Mouse (Mus musculus): ENCODE results near the gene Aqp11. TPM values are rescaled to one million over a fixed set of nuclear protein-coding genes. Genes with fewer than 3 reads are reported as not detected.
A peak's percentile ranks its signal among the peaks of the same experiment; 100 is the strongest.

Gene Aqp11
- polyA plus RNA-seq, 1 experiment from 2014 or later, result 51.0 TPM

DNA sequence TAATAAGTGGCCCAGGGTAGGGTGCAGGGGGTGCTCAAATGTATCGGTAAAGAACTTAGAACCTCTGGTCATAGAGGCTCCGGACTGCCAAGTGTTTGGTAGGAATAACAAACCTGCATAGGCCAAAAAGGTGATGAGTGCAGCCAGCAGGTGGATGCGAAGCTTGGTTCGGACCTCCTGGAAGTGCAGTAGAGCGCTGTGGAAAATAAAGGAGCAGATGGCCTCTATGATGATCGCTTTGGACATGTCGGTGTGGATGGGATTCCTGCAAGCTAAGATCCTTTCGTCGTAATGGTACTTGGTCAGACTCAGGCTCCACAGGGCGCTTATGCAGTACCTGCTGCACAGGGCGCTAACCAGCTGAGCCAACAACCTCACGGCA, 842 bp downstream of the Aqp11 start:
- Histone ChIP-seq H3K4me1 (ENCODE audit: insufficient read depth) (peaks cover 36% of the 10 kb centered on the region), H3K36me3 (replicated peaks; ENCODE audit: insufficient read depth, low read length) (no peaks in the 10 kb centered on the region), H3K27ac (ENCODE audit: low read depth) (peak overlapping the region; percentile 92), H3K9me3 (ENCODE audit: low read length) (no peaks in the 10 kb centered on the region), H3K27me3 (ENCODE audit: insufficient read depth, low read length) (no peaks in the 10 kb centered on the region), H3K4me2 (ENCODE audit: low read depth, low read length) (peak overlapping the region; percentile 94), H3K9ac (replicated peaks) (peak overlapping the region; percentile 79), H3K4me3 (ENCODE audit: low read depth, low read length) (peak overlapping the region; percentile 74)
- peak; percentile 0 for ATAC-seq
- DNase-seq, result no peak
- TF ChIP-seq CTCF (IDR thresholded peaks at IDR 0.05; ENCODE audit: low read depth) (no peak), EP300 (IDR thresholded peaks at IDR 0.05; ENCODE audit: low read depth) (no peak)
- WGBS (ENCODE audit: insufficient replicate concordance), result 8% methylated on average over 12 of the region's 12 CpGs

DNA sequence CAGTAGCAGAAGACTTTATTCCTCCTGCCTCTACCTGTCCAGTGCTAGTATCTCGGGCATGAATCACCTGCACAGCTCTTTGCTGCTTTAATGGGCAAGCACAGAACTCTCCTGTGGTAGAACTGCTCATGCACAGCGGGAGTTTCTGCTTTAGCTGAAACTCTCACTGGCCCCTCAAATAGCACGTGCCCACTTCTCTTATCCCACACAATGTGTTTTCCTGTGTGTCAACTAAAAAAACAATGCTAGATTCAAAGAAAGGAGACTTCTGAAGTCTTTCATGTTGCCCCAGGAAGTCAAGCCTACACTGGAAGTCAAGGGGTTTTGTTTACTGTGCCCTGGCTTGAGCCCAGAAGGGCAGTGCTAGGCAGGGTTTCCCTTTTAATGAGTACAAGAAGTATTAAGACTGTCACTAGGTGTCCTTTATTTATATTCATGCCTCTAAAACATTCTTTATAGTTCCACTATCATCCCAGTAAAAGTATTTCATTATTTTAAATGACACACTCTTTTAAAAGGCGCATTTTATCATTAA, 2.1 kb downstream of the Aqp11 start:
- TF ChIP-seq CTCF (IDR thresholded peaks at IDR 0.05; ENCODE audit: low read depth) (no peak), EP300 (IDR thresholded peaks at IDR 0.05; ENCODE audit: low read depth) (no peak)
- H3K4me2 ChIP-seq (ENCODE audit: low read depth, low read length), result peak overlapping the region; percentile 94
- H3K9me3 ChIP-seq (ENCODE audit: low read length), result no peaks in the 10 kb centered on the region
- peak overlapping the region; percentile 25; the same call in 1 of the 2 replicates for H3K27ac ChIP-seq (ENCODE audit: low read depth)
- 32% methylated on average over 4 of the region's 4 CpGs for WGBS (ENCODE audit: insufficient replicate concordance)
- no peaks in the 10 kb centered on the region for H3K36me3 ChIP-seq (replicated peaks; ENCODE audit: insufficient read depth, low read length)
- ATAC-seq (no peak), DNase-seq (no peak)
- H3K4me3 ChIP-seq (ENCODE audit: low read depth, low read length), result peak overlapping the region; percentile 74
- H3K9ac ChIP-seq (replicated peaks), result no peak overlapping the region
- peaks cover 37% of the 10 kb centered on the region for H3K4me1 ChIP-seq (ENCODE audit: insufficient read depth)
- H3K27me3 ChIP-seq (ENCODE audit: insufficient read depth, low read length), result no peaks in the 10 kb centered on the region

GRCm38 (mm10) chr7:97735021-97735420, 3.1 kb downstream of the Aqp11 start:
- no peak for TF ChIP-seq CTCF (IDR thresholded peaks at IDR 0.05; ENCODE audit: low read depth)
- no peak for TF ChIP-seq EP300 (IDR thresholded peaks at IDR 0.05; ENCODE audit: low read depth)
- Histone ChIP-seq H3K9ac (replicated peaks) (no peak overlapping the region), H3K27me3 (ENCODE audit: insufficient read depth, low read length) (no peaks in the 10 kb centered on the region), H3K27ac (ENCODE audit: low read depth) (peak overlapping the region; percentile 16; the same call in 1 of the 2 replicates), H3K4me1 (ENCODE audit: insufficient read depth) (peaks cover 30% of the 10 kb centered on the region), H3K36me3 (replicated peaks; ENCODE audit: insufficient read depth, low read length) (no peaks in the 10 kb centered on the region), H3K4me2 (ENCODE audit: low read depth, low read length) (peak overlapping the region; percentile 94), H3K9me3 (ENCODE audit: low read length) (no peaks in the 10 kb centered on the region), H3K4me3 (ENCODE audit: low read depth, low read length) (peak overlapping the region; percentile 74)
- no peak for ATAC-seq
- no peak for DNase-seq
- WGBS (ENCODE audit: insufficient replicate concordance), result 56% methylated on average over 8 of the region's 8 CpGs

- Histone ChIP-seq H3K27ac (ENCODE audit: low read depth) (no peak overlapping the region; the same call in 1 of the 2 replicates), H3K4me1 (ENCODE audit: insufficient read depth) (peaks cover 27% of the 10 kb centered on the region), H3K9ac (replicated peaks) (no peak overlapping the region), H3K9me3 (ENCODE audit: low read length) (no peaks in the 10 kb centered on the region), H3K4me3 (ENCODE audit: low read depth, low read length) (no peak overlapping the region), H3K4me2 (ENCODE audit: low read depth, low read length) (peak overlapping the region; percentile 16), H3K27me3 (ENCODE audit: insufficient read depth, low read length) (no peaks in the 10 kb centered on the region), H3K36me3 (replicated peaks; ENCODE audit: insufficient read depth, low read length) (0 out of 2 replicates have a peak, but pooled peaks cover 3% of the 10 kb centered on the region)
- ATAC-seq, result no peak
- no peak for DNase-seq
- TF ChIP-seq CTCF (IDR thresholded peaks at IDR 0.05; ENCODE audit: low read depth), result no peak
- peak; percentile 60; the same call in 1 of the 2 replicates for TF ChIP-seq EP300 (IDR thresholded peaks at IDR 0.05; ENCODE audit: low read depth)
- 49% methylated on average over 5 of the region's 5 CpGs for WGBS (ENCODE audit: insufficient replicate concordance)
These were observed 4.5 kb downstream of the Aqp11 start for GRCm38 (mm10) chr7:97733606-97734005.

DNA sequence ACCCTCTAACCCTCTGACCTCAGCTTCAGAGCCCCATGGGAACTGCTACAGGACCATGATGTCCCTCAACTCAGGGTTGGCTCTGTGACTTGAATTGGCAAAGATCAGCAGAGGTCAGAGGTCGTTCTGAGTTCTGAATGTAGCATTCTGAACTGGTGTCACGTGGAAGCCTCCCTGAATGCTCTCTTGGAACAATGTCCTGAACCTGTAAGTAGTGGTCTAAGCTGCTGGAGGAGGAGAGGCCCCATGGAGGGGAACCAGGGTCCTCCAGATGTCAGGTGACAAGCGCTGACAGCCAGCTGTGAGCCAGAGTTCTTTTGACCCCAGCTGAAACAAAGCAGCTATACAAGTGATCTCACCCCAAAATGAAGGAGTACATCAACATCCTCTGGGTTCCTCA, 7.7 kb downstream of the Aqp11 start:
- Histone ChIP-seq H3K36me3 (replicated peaks; ENCODE audit: insufficient read depth, low read length) (peaks cover 10% of the 10 kb centered on the region), H3K4me2 (ENCODE audit: low read depth, low read length) (no peak overlapping the region), H3K4me3 (ENCODE audit: low read depth, low read length) (no peak overlapping the region), H3K9me3 (ENCODE audit: low read length) (no peaks in the 10 kb centered on the region), H3K27me3 (ENCODE audit: insufficient read depth, low read length) (no peaks in the 10 kb centered on the region), H3K9ac (replicated peaks) (no peak overlapping the region), H3K4me1 (ENCODE audit: insufficient read depth) (peaks cover 22% of the 10 kb centered on the region), H3K27ac (ENCODE audit: low read depth) (no peak overlapping the region)
- ATAC-seq (peak; percentile 68), DNase-seq (no peak)
- WGBS (ENCODE audit: insufficient replicate concordance), result 51% methylated on average over 3 of the region's 3 CpGs
- no peak for TF ChIP-seq EP300 (IDR thresholded peaks at IDR 0.05; ENCODE audit: low read depth)
- no peak for TF ChIP-seq CTCF (IDR thresholded peaks at IDR 0.05; ENCODE audit: low read depth)

- no peak for ATAC-seq
These were observed 9.1 kb downstream of the Aqp11 start for GRCm38 (mm10) chr7:97728666-97729614.

More at GRCm38 (mm10) chr7:97728666-97729614, 9.1 kb downstream of the Aqp11 start:
- H3K4me3 ChIP-seq (ENCODE audit: low read depth, low read length), result no peak overlapping the region
- TF ChIP-seq EP300 (IDR thresholded peaks at IDR 0.05; ENCODE audit: low read depth), result no peak
- no peak for TF ChIP-seq CTCF (IDR thresholded peaks at IDR 0.05; ENCODE audit: low read depth)
- peaks cover 16% of the 10 kb centered on the region for H3K4me1 ChIP-seq (ENCODE audit: insufficient read depth)
- WGBS (ENCODE audit: insufficient replicate concordance), result 82% methylated on average over 14 of the region's 14 CpGs
- H3K9ac ChIP-seq (replicated peaks), result no peak overlapping the region
- peaks cover 10% of the 10 kb centered on the region for H3K36me3 ChIP-seq (replicated peaks; ENCODE audit: insufficient read depth, low read length)
- H3K9me3 ChIP-seq (ENCODE audit: low read length), result no peaks in the 10 kb centered on the region
- H3K4me2 ChIP-seq (ENCODE audit: low read depth, low read length), result no peak overlapping the region
- no peak for DNase-seq
- H3K27me3 ChIP-seq (ENCODE audit: insufficient read depth, low read length), result no peaks in the 10 kb centered on the region
- no peak overlapping the region for H3K27ac ChIP-seq (ENCODE audit: low read depth)

All from liver, postnatal 0 days (tissue).